Mouse (Mus musculus): ENCODE data around the gene Neu1.

GRCm38 (mm10) chr17:34944362-34944761, 13.3 kb downstream of the Neu1 start:
- TF ChIP-seq CTCF (IDR thresholded peaks at IDR 0.05) = no peak
- TF ChIP-seq POLR2A (IDR thresholded peaks at IDR 0.05; ENCODE audit: insufficient read depth, low read depth, low read length) = no peak
